Mouse (Mus musculus) lung, postnatal 0 days (tissue): Measurements from ENCODE around the gene Abcf2. TPM values are rescaled to one million over a fixed set of nuclear protein-coding genes. Genes with fewer than 3 reads are reported as not detected.
A peak's percentile ranks its signal among the peaks of the same experiment; 100 is the strongest.
"Not testable (repeated sequence)": the region's sequence is repeated elsewhere in the genome, so short reads cannot be mapped to it uniquely, and the experiment has no call there.

Experiments used
- ATAC-seq: fragments of 200-750 bp; cut with Nextera tagmentation; 2 replicates; pipeline ENCODE4 v1.8.0; 2017; ENCODE audit warnings: moderate library complexity
- DNase-seq: peaks from one replicate; pipeline ENCODE4 v3.0.0-alpha.2; 2016; ENCODE audit warnings: low spot score
- H3K27ac ChIP-seq: fragments of 300-500 bp; sonication (generic); 2 replicates; pipeline ENCODE4 v1.5.1; 2014; ENCODE audit warnings: antibody characterized with exemption, mild to moderate bottlenecking, low read length, mixed read lengths
- H3K27me3 ChIP-seq: fragments of 300-500 bp; sonication (generic); replicated peaks from 2 replicates; pipeline ENCODE4 v1.6.1; 2014; ENCODE audit warnings: low read length, mixed read lengths; ENCODE audit not compliant: insufficient read depth
- H3K36me3 ChIP-seq: fragments of 300-500 bp; sonication (generic); 2 replicates; pipeline ENCODE4 v1.6.1; 2014; ENCODE audit warnings: low read length, mixed read lengths; ENCODE audit not compliant: insufficient read depth
- H3K4me1 ChIP-seq: fragments of 300-500 bp; sonication (generic); 2 replicates; pipeline ENCODE4 v1.6.1; 2014; ENCODE audit warnings: antibody characterized with exemption, low read depth, low read length, mixed read lengths; ENCODE audit not compliant: insufficient read depth
- H3K4me2 ChIP-seq: fragments of 300-500 bp; sonication (generic); replicated peaks from 2 replicates; pipeline ENCODE4 v1.6.1; 2014; ENCODE audit warnings: low read depth, mild to moderate bottlenecking, low read length, moderate library complexity, mixed read lengths
- H3K4me3 ChIP-seq: fragments of 300-500 bp; sonication (generic); 2 replicates; pipeline ENCODE4 v1.5.1; 2014; ENCODE audit warnings: low read depth, low read length
- H3K9ac ChIP-seq: fragments of 300-500 bp; sonication (generic); replicated peaks from 2 replicates; pipeline ENCODE4 v1.6.1; 2014; ENCODE audit warnings: low read depth, mild to moderate bottlenecking
- H3K9me3 ChIP-seq: fragments of 300-500 bp; sonication (generic); 2 replicates; pipeline ENCODE4 v1.6.1; 2016; ENCODE audit warnings: low read length, mixed read lengths
- CTCF ChIP-seq: IDR thresholded peaks from 2 replicates; pipeline ENCODE4 v1.5.1; 2016; ENCODE audit warnings: antibody characterized with exemption, mild to moderate bottlenecking
- EP300 ChIP-seq: IDR thresholded peaks from 2 replicates; pipeline ENCODE4 v1.6.1; 2016; ENCODE audit warnings: antibody characterized with exemption, mild to moderate bottlenecking, control low read depth
- whole genome bisulfite sequencing: fragments of 180-500 bp; shearing (Covaris S2); extraction: QIAGEN DNeasy Blood & Tissue Kit; methylation state at CpG from one replicate; pipeline ENCODE4 v1.1.7; 2014; 5-methylcytosine and 5-hydroxymethylcytosine counted together
- polyA plus RNA-seq: library from polyadenylated mRNA; unstranded; fragments of >200 nt; fragmentation: Nextera tagmentation; extraction: Ambion mirVana; gene quantifications from 2 replicates; pipeline ENCODE4 v1.2.1, GENCODE M21; 2015

The Abcf2 gene
- polyA plus RNA-seq, 1 experiment from 2014 or later = 47.7 TPM

- H3K4me3 ChIP-seq = peak overlapping the region; percentile 68
- H3K27me3 ChIP-seq = no peaks in the 10 kb centered on the region
- DNase-seq (no peak), ATAC-seq (peak; percentile 8)
- TF ChIP-seq CTCF (0 out of 2 replicates have a peak, but pooled peaks have one; percentile 14), EP300 (no peak)
- H3K4me2 ChIP-seq = peak overlapping the region; percentile 83
- no peaks in the 10 kb centered on the region for H3K9me3 ChIP-seq
- H3K4me1 ChIP-seq = peaks cover 6% of the 10 kb centered on the region; the same call in 1 of the 2 replicates
- 2% methylated on average over 32 of the region's 32 CpGs for WGBS
- H3K36me3 ChIP-seq = peaks cover 11% of the 10 kb centered on the region
- peak overlapping the region; percentile 81 for H3K27ac ChIP-seq
- peak overlapping the region; percentile 70 for H3K9ac ChIP-seq
These were observed 475 bp downstream of the Abcf2 start for GRCm38 (mm10) chr5:24576801-24577182.

GRCm38 (mm10) chr5:24575948-24576347 lies 1.3 kb downstream of the Abcf2 start:
- Histone ChIP-seq H3K9ac (no peak overlapping the region), H3K36me3 (peaks cover 19% of the 10 kb centered on the region), H3K4me2 (no peak overlapping the region), H3K9me3 (no peaks in the 10 kb centered on the region), H3K4me1 (peaks cover 6% of the 10 kb centered on the region; the same call in 1 of the 2 replicates), H3K27me3 (no peaks in the 10 kb centered on the region), H3K4me3 (no peak overlapping the region), H3K27ac (no peak overlapping the region)
- DNase-seq (no peak), ATAC-seq (no peak)
- whole genome bisulfite sequencing = 81% methylated on average over 1 of the region's 1 CpGs
- TF ChIP-seq CTCF (no peak), EP300 (no peak)

DNA sequence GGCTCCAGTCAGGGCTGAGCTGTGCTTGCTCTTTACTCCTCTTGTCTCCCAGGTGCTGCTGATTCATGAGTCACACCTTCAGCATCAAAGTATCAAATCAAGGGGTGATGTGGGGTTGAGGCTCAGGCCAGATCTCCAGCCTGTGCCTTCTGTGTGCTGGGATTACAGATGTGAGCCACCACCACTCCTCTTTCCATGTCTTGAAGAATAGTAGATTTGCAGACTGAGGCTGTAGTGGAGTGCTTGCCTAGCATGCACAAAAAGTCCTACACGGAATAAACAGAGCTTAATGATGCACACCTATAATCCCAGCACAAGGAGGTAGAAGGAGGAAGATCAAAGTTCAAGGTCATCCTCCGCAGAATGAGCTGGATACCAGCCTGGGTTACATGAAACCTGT lies 20.6 kb downstream of the Abcf2 start, which contains the start of gene 4931409K22Rik:
Gene 4931409K22Rik (minus strand): TSS at position 101 of the 400 bp plus-strand sequence.
- ATAC-seq (no peak), DNase-seq (no peak)
- TF ChIP-seq CTCF = no peak
- TF ChIP-seq EP300 = no peak
- 66% methylated on average over 2 of the region's 2 CpGs for WGBS
- Histone ChIP-seq H3K9me3 (0 out of 2 replicates have a peak, but pooled peaks cover 3% of the 10 kb centered on the region), H3K27ac (no peak within 1 kb of the TSS), H3K9ac (no peak within 1 kb of the TSS), H3K27me3 (no peaks in the 10 kb centered on the region), H3K4me2 (no peak within 1 kb of the TSS), H3K36me3 (no peaks in the 10 kb centered on the region), H3K4me3 (no peak within 1 kb of the TSS), H3K4me1 (no peaks in the 10 kb centered on the region)

DNA sequence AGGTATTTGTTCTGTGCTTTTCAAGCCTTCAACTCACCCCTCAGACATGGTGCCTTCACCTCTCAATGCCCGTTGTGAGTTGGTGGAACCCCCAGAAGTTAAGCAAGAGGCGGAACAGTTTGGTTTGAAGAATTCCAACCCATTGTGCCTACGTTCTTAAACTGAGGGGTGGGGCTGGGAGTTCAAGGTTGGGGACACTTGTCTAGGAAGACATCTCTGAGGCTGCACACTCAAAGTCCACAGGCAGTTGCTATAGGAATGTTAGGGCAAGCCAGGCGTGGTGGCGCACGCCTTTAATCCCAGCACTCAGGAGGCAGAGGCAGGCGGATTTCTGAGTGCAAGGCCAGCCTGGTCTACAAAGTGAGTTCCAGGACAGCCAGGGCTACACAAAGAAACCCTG lies 21.9 kb downstream of the Abcf2 start:
- H3K4me1 ChIP-seq, H3K36me3 ChIP-seq, H3K4me3 ChIP-seq, H3K4me2 ChIP-seq, H3K9ac ChIP-seq, H3K27me3 ChIP-seq, DNase-seq, ATAC-seq, H3K9me3 ChIP-seq, H3K27ac ChIP-seq: not testable (repeated sequence)
- WGBS = 89% methylated on average over 7 of the region's 7 CpGs

DNA sequence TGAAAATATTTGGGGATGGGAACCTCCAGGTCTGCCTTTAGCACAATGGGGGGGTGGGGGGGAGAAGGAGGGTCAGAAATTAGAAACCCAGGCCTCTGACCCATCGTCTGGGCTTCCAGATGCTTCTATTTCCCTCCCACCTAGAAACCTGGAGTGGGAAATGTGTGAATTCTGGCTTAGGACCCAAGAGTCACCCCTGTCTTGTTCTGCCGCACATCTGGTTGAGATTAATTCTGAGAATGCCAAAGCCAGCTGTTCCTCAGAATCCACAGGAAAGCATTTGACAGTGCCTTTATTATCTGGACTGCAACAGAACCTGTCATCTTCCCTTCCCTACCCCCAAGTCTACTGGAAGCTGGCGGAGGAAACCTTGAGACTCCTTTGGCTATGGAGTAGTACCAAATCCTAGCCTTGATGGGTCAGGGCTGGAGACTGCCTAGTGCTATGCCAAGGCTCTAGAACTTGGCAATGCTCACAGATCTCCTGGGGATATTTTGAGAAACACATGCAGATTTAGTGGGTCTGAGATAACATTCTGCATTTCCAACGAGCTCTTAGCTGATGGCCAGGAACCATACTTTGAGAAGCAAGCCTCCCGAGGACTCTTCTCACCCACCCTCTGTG lies 23.5 kb downstream of the Abcf2 start:
- Histone ChIP-seq H3K4me3 (no peak overlapping the region), H3K36me3 (no peaks in the 10 kb centered on the region), H3K4me1 (no peaks in the 10 kb centered on the region), H3K9ac (no peak overlapping the region), H3K9me3 (0 out of 2 replicates have a peak, but pooled peaks cover 3% of the 10 kb centered on the region), H3K27me3 (no peaks in the 10 kb centered on the region), H3K4me2 (no peak overlapping the region), H3K27ac (no peak overlapping the region)
- ATAC-seq = no peak
- TF ChIP-seq CTCF (no peak), EP300 (no peak)
- WGBS = 70% methylated on average over 5 of the region's 5 CpGs
- DNase-seq = no peak

GRCm38 (mm10) chr5:24551317-24551688 lies 26.0 kb downstream of the Abcf2 start:
- DNase-seq (no peak), ATAC-seq (no peak)
- no peak overlapping the region for H3K4me2 ChIP-seq
- H3K36me3 ChIP-seq = no peaks in the 10 kb centered on the region
- no peak overlapping the region for H3K4me3 ChIP-seq
- 35% methylated on average over 2 of the region's 2 CpGs for WGBS
- TF ChIP-seq CTCF = no peak
- no peak for TF ChIP-seq EP300
- H3K4me1 ChIP-seq = no peaks in the 10 kb centered on the region
- no peak overlapping the region for H3K27ac ChIP-seq
- no peak overlapping the region for H3K9ac ChIP-seq
- H3K9me3 ChIP-seq = 0 out of 2 replicates have a peak, but pooled peaks cover 3% of the 10 kb centered on the region
- no peaks in the 10 kb centered on the region for H3K27me3 ChIP-seq
